Mouse (Mus musculus) brain, embryonic 14.5 days (tissue): Measurements from ENCODE around the gene Mucl3. TPM values are rescaled to one million over a fixed set of nuclear protein-coding genes. Genes with fewer than 3 reads are reported as not detected.

Experiments
- DNase-seq: peaks from one replicate; pipeline ENCODE4 v3.0.0-alpha.2; 2011; ENCODE audit warnings: low read depth
- CTCF ChIP-seq: fragments of 200-500 bp; IDR thresholded peaks from 2 replicates; pipeline ENCODE4 v1.5.1; 2012; ENCODE audit warnings: inconsistent platforms, mild to moderate bottlenecking, moderate library complexity, borderline replicate concordance; ENCODE audit not compliant: insufficient read depth, insufficient read length; ENCODE audit errors: extremely low read depth
- POLR2A ChIP-seq: fragments of 200-500 bp; IDR thresholded peaks from 2 replicates; pipeline ENCODE4 v1.6.1; 2012; ENCODE audit warnings: mild to moderate bottlenecking, inconsistent platforms, borderline replicate concordance; ENCODE audit not compliant: poor library complexity, insufficient read depth, insufficient read length, severe bottlenecking; ENCODE audit errors: extremely low read depth
- polyA plus RNA-seq: library from polyadenylated mRNA; depleted of rRNA; stranded (reverse); fragments of >200 nt; gene quantifications from 2 replicates; pipeline ENCODE4 v1.2.3, GENCODE M21; 2012; rRNA removed

The Mucl3 gene
- polyA plus RNA-seq, result 0.05 and 0.11 TPM in 2 replicates

GRCm38 (mm10) chr17:35643609-35644236, at the start of gene Mucl3:
Mucl3 (minus strand) TSS chr17:35643695.
- TF ChIP-seq POLR2A (no peak), CTCF (no peak)
- DNase-seq, result no peak

GRCm38 (mm10) chr17:35692368-35692767, 48.9 kb upstream of the Mucl3 start:
- TF ChIP-seq CTCF (no peak), POLR2A (no peak)
- no peak for DNase-seq

GRCm38 (mm10) chr17:35691811-35692210, 48.3 kb upstream of the Mucl3 start:
- DNase-seq, result no peak
- TF ChIP-seq POLR2A (no peak), CTCF (no peak)

- DNase-seq, result no peak
- TF ChIP-seq CTCF, result no peak
- no peak for TF ChIP-seq POLR2A
Measured at GRCm38 (mm10) chr17:35689936-35690645, 46.6 kb upstream of the Mucl3 start.

- DNase-seq, result no peak
- TF ChIP-seq POLR2A (no peak), CTCF (peak; percentile 2; the same call in 1 of the 2 replicates)
Measured at GRCm38 (mm10) chr17:35688347-35689175, 45.1 kb upstream of the Mucl3 start.

- peak; percentile 54 for DNase-seq
- no peak for TF ChIP-seq CTCF
- TF ChIP-seq POLR2A, result no peak
Measured at GRCm38 (mm10) chr17:35685061-35685460, 41.6 kb upstream of the Mucl3 start.

- no peak for TF ChIP-seq CTCF
- no peak for TF ChIP-seq POLR2A
- DNase-seq, result no peak
Measured at GRCm38 (mm10) chr17:35681986-35682385, 38.5 kb upstream of the Mucl3 start.

- TF ChIP-seq POLR2A (no peak), CTCF (no peak)
Measured at GRCm38 (mm10) chr17:35680591-35680990, 37.1 kb upstream of the Mucl3 start.

GRCm38 (mm10) chr17:35673416-35674035, 30.0 kb upstream of the Mucl3 start, which contains the start of gene Gtf2h4:
Gtf2h4 (minus strand) TSS chr17:35673739.
- TF ChIP-seq POLR2A (no peak), CTCF (no peak)
- DNase-seq, result peak; percentile 99

More at GRCm38 (mm10) chr17:35680591-35680990, 37.1 kb upstream of the Mucl3 start:
- no peak for DNase-seq

- DNase-seq, result no peak
- TF ChIP-seq POLR2A, result no peak
- no peak for TF ChIP-seq CTCF
Measured at GRCm38 (mm10) chr17:35672527-35672926, 29.0 kb upstream of the Mucl3 start.

- TF ChIP-seq POLR2A, result no peak
- TF ChIP-seq CTCF, result no peak
- DNase-seq, result no peak
Measured at GRCm38 (mm10) chr17:35671846-35672245, 28.4 kb upstream of the Mucl3 start.

GRCm38 (mm10) chr17:35669731-35670130, 26.2 kb upstream of the Mucl3 start:
- DNase-seq, result no peak
- TF ChIP-seq POLR2A (no peak), CTCF (no peak)
